Mouse (Mus musculus): ENCODE measurements around the gene Pex14.
A peak's percentile ranks its signal among the peaks of the same experiment; 100 is the strongest.

DNA sequence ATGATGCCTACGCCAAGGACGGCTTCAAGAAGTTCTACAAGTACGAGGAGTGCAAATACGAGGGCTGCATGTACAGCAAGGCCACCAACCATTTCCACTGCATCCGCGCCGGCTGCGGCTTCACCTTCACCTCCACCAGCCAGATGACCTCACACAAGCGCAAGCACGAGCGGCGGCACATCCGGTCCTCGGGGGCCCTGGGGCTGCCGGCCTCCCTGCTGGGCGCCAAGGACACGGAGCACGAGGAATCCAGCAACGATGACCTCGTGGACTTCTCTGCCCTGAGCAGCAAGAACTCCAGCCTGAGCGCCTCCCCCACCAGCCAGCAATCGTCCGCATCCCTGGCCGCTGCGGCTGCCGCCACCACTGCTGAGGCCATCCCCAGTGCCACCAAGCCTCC is 161.1 kb downstream of the Pex14 start:
- TF ChIP-seq CTCF (IDR thresholded peaks at IDR 0.05; ENCODE audit: control insufficient read depth, insufficient read depth, low read length), result no peak
- TF ChIP-seq POLR2A (IDR thresholded peaks at IDR 0.05; ENCODE audit: borderline replicate concordance, control insufficient read depth, low read depth, low read length), result 0 out of 2 replicates have a peak, but pooled peaks have one; percentile 21

Data from bone marrow, adult 2 months (tissue).